Mouse (Mus musculus): ENCODE data around the gene Pnma3.
"Not testable (repeated sequence)": the region's sequence is repeated elsewhere in the genome, so short reads cannot be mapped to it uniquely, and the experiment has no call there.

DNA sequence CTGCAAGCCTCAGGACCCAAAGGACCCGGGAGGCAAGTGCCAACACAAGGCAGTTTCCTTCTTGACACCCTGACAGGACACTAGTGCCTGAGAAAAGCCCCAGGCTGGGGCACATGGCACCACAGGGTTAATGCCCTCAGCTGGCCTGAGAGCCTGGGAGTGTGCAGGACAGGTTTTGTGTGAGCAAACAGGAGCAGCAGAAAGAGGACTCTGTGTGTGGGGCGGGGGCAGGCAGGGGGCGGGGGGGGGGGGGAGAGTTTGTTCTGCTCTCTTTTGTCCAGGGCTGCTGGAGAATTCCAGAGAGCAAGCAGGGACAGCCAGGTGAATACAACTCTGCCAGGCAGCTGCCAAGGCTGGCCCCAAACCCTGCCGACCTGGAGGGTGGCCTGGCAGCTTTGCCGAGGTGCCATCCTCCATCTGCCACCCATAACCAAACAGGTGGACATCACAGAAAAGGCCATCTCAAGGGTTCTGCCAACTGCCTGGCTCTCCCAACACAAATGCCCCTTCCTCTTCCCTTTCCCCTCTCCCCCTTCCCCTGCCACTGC lies 2.3 kb downstream of the Pnma3 start:
- not testable (repeated sequence) for TF ChIP-seq MAX (IDR thresholded peaks at IDR 0.05; ENCODE audit: low read depth); POLR2A (IDR thresholded peaks at IDR 0.05; ENCODE audit: insufficient read length, low read depth); REST (IDR thresholded peaks at IDR 0.05; ENCODE audit: insufficient read depth, insufficient read length); USF1 (IDR thresholded peaks at IDR 0.05; ENCODE audit: low read depth)
